Mouse (Mus musculus) left cerebral cortex, adult 8-10 months (tissue): ENCODE measurements around the gene Hsd17b3. TPM values are rescaled to one million over a fixed set of nuclear protein-coding genes. Genes with fewer than 3 reads are reported as not detected.
"Not testable (repeated sequence)": the region's sequence is repeated elsewhere in the genome, so short reads cannot be mapped to it uniquely, and the experiment has no call there.

Source experiments
- DNase-seq, 2 experiments: peaks; one replicate each; pipeline ENCODE4 v3.0.0; 2022; ENCODE audit warnings: low spot score in 2 of 2
- total RNA-seq, 4 experiments: library from RNA; stranded (reverse); gene quantifications; 2 replicates each; pipeline ENCODE4 v1.2.4; 2022

The Hsd17b3 gene
- total RNA-seq, 4 experiments from 2014 or later = not detected

DNA sequence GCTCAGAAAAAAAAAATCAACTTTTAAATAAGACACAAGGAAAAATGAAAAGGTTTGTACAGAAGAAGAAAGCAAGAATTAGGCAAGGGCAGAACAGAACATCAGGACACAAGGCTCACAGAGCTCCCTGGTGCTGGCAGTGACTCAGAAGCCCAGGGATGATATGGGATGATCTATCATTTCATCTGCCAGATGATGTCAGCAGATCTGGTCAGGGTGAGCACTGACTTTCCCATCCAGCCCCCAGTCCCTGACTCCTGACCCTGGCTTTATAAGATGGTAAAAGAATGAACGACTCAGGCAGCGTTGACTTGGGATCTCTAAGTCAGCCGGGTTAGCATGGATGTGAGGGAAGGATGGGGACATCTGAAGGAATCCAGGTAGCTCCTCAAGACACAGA, 5.7 kb downstream of the Hsd17b3 start:
- DNase-seq = no peak

DNA sequence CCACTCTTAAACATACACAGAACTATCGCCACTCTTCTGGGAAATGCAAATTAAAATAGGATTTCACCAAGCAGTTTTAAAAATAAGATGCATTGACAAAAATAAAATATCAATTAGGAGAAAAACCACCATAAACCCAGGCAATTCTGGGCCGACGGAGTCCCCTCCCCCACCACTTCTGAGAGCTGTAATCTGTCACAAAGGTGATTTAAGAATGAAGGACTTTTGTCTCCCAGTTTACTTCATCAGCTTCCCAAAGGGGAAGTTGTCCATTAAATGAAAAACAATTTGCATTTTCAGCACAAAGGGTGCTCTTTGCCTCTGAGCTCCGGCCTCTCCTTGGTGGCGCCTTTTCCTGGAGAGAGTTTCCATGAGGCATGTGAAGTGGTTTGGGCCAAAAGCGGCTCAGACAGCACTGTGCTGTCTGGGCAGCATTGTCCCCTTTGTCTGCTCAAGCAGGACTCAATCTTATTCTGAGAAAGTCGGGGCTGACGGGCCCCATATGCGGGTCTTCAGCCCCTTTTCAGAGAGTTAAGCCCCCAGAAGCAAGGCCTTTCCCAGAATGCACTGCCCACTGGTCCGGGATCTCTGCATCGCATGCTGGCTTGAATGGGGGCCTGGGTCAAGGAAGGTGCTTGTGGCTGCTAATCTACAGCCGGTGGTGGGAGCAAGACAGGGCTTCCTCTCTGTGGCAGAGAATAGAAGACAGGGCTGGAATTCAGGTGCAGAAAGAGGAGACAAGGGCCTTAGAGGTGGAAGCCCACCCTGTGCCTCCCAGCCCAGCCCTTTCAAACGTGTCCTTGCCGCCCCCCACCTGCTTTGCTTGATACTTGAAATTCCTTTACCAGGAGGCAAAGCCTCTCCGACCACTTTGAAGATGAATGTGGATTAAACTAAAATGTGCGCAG, 7.8 kb downstream of the Hsd17b3 start:
- DNase-seq = no peak

DNA sequence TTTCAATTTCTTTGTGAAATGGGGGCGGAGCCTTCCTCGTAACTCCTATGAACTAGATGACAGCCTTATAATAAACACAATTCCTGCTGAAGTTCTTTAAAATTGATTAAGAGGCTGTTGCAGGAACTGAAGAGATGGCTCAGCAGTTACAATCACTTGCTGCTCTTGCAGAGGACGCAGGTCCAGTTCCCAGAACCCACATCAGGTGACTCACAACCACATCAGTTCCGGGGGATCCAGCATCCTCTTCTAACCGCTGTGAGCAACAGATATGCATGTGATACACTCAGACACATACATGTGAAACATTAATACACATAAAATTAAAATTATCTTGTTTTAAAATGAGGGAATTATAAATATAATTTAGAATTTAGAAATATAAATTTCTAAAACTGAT, 11.4 kb downstream of the Hsd17b3 start:
- no peak for DNase-seq

DNA sequence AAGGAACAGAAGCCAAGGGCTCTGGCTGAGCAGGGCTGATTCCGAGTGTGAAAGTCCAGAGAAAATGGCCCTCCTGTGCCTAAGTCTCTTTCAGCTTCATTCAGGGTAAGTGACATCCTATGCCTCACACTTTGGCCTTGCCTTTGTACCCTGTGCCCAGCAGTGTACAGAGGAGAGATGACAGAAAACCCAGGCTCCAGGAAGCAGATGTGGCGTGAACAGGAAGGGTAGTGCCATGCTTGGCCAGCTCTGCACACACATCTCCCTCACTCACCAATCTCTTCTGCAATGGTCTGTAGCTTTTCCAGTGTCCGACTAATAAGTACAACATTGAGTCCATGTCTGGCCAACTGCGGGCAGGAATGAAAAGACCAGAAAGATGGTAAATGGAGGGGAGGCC, 13.0 kb downstream of the Hsd17b3 start:
- DNase-seq = no peak

DNA sequence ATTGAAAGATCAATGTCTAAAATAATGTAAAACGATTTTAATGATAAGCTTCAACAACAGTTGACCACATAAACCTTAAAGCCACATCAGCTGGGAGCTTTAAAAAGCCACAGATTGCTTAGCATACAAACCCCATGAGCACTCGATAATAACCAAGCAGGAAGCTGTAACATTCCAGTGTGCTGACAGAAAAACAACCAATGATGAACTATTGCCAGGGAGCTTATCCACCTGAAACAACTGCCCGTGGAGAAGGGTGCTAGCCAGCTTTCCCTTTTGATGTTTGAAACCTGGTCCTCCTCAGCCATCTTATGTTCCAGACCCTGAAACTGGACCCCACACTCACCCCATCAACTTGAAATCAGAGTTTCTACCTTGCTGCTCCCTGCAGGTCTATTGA, 22.4 kb downstream of the Hsd17b3 start:
- no peak for DNase-seq

DNA sequence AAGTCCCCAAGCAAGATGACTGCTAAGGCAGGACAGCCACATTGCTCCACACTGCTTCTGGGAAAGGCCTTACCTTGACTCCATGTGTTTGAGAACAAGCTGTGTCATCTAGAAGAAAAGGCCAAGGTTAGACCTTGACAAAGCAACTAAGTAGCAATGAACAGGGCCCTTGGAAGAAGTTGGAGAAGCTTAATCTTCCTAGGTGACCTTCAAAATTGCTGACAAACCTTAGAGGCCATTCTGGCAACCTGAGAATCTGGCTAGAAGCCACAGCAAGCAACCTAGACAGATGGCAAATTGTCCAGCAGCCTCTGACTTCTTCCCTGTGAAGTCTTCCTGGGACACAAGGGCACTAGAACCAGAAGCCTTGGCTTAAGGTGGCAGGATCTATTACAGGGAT, 24.8 kb downstream of the Hsd17b3 start:
- no peak for DNase-seq

DNA sequence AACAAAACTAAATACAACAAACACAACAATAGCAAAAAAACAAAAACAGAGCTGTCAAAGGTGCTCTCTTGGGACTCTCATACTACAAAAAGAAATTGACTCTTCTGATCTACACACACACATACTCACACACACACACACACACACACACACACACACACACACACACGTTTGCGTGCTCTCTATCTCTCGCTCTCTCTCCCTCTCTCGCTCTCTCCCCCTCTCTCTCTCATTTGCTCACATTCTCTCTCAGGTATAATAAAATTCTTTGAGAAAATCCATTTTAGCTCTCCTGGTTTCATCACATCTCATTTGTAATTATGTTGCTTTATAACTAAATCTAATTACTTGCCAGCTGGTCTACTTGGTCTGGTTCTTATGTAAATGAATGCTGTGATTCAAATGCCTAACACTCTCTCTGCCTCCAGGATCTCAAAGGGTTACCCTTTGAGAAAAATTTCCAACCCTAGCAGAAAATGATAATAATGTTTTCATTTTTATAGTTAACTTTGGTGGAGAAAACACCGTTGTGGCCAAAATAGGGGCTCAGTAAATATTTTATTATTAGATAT, 28.0 kb downstream of the Hsd17b3 start:
- DNase-seq = no peak

DNA sequence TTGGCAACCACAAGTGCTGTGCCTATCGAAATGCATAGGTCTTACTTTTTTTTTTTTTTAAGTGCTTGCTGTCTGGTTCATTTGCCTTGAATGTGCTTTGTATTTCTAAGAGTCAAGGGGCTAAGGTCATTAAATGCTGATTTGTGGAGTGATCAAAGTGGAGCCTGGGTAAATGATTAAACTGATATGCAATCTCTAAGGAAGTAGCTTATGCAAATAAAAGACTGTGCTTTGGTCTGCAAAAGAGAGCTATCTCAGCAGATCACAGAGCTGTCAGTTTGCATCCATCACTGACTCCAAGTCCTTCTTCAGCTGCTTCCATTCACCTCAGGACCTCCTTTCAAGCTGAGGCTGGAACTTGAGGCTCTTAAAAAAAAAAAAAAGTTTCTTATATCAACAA, 35.1 kb downstream of the Hsd17b3 start:
- DNase-seq = no peak

DNA sequence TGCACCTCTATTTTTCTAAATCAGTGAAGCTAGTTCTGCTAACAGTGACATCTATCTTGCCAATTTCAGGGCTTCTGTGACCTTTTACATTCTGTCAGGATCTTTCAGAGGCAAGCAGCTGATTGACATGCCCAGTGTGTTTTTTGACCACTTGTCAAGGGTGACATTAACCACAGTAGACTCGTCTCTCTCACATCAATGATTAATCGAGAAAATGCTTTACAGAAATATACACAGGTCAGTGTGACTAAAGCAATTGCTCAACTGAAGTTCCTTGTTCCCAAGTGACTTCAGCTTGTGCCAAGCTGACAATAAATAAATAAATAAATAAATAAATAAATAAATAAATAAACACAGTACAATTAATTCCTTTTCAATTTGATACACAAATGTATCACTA, 36.7 kb downstream of the Hsd17b3 start:
- not testable (repeated sequence) for DNase-seq

DNA sequence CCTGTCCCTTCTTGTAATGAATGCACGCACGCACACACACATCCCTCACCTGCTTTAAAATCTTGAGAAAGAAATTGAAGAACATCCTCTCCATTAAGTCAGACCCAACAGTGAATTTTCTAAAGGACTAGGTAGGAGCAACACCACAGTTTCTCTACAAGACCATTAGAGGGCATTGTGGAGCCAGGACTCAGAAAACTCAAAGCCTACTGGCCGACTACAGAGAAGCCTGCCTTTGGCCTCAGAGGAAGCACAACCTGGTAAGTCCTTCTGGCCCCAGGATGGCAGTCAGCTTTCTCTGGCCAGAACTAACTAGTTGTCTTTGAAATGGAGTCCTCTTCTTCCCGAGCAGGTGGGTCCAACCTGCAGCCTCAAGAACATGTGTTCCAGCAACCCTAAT, 38.1 kb downstream of the Hsd17b3 start:
- no peak for DNase-seq

DNA sequence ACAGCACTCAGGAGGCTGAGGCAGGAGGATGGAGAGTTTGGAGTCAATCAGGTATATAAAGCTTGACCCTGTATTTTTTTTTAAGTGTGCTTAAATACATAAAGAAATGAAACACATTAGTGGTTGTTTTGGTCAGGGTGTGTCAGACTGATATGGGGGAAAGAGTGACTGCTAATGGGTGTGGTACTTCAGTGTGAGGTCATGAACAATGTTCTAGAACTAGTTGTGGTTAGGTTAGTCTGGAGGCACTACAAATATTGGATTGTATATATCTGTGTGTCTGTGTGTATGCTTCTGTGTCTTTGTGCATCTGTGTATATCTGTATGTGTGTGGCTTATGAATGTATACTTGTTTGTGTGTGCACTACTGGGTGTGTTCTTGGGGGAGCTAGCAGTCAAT, 39.5 kb downstream of the Hsd17b3 start:
- no peak for DNase-seq

DNA sequence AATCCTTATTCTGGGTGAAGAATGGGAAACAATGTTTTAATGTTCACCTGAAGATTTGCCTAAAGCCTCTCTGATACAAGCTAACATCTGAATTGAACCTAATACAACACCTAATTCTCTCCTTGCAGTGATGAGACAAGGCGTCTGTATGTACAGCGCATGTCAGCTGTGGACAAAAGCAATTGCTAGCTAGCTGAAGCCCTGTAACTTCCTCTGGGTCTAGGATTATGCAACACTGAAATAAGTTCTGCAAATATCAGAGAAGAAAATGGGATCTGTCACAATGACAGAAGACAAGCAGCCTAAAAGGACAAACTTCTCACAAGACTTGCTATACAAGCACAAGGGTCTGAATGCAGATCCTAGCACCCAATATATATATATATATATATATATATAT, 40.6 kb downstream of the Hsd17b3 start:
- no peak for DNase-seq

DNA sequence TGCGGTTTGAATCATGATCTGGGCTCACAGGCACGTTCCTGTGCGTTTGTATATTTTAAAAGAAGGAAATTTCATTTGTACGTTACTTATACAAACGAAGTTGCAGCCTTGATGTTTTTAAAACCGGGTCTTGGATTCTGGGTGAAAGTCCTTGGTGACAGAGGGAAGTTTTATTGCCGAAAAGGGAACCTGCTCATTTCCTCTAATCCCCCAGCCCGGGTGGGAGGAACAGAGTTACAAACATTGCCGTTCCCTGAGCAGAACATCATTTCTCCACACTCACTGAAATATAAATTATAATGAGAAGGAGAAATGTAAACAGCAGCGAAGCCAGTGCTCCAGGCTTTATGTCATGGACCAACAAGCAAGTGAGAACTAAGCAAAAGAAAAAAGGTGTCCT, 49.1 kb downstream of the Hsd17b3 start:
- DNase-seq = no peak

DNA sequence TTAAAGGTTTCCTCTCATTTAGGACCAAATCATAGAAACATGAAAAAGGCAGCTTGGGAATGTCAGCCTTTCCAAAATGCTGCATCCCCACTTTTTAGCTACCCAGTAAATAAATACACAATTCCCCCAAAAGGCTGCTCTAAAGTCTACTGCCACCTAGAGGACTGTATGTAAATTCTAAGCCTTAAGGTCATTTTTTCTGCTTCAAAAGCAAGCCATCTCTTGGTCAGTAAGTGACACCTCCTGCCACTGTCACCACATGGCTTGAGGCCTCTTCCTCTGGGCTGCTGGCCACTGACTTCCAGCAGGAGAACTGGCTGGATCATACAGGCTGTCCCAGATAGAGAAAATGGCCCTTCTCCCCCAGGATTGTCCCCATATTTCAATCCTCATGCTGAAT, 50.9 kb downstream of the Hsd17b3 start:
- DNase-seq = no peak

DNA sequence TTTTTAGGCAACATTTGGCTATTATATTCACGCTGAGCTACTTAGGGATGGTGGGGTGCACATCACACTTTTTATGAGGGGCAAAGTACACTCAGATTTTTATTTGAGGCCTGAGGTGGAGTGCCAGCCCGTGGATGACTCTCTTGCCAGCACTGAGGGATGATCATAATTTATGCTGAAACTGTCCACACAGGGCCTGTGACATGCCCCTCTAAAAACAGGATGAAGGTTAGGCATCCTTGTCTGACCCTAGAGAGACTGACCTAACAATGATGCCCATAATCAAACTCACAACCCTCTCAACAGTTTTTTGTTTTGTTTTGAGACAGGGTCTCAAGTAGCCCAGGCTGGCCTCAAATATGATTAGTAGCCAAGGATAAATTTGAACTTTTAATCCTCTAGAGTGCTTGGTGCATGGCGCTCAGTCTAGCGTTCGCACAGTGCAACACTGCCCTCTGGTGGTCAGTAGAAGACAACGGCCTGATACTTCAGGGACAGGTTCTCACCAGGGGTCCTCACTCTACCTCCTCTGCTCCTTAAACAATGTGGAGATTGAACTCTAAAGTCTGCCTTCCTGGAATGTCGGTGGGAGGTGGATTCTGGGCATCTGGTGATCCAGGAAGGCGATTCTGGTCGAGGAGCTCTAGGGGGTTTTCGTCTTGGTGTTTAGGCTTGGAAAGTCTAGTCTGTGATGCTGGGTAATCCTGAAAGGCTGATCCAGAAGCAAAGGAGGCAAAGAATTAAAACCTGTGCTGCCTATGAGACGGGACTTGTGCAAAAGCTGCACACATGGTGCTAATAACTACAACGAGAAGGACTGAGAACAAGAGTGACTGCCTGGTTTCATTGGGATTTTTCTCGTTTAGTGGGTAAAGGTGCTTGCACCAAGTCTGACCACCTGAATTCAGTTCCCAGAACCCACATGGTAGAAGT, 52.7 kb downstream of the Hsd17b3 start:
- peak in 1 of 2 experiments; percentile 35 for DNase-seq

DNA sequence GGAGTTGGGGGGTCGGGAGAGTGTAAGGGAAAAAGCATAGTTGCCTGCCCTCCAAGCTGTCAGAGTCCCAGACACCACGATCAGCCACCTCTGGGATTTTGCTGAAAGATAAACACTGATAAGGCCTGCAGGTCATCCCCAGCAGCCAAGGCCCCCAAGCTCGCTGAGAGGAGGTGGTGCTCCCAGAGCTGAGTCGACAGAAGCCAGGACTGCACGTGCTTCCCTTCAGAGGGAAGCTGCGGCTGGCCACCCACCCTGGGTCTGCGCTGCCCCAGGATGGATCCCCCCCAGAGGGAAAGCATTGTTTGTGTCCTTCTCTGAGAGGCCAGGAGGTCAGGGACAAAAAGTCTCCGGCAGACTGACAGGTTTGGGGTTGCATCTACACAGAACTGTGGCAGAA, 54.0 kb downstream of the Hsd17b3 start:
- DNase-seq = no peak

DNA sequence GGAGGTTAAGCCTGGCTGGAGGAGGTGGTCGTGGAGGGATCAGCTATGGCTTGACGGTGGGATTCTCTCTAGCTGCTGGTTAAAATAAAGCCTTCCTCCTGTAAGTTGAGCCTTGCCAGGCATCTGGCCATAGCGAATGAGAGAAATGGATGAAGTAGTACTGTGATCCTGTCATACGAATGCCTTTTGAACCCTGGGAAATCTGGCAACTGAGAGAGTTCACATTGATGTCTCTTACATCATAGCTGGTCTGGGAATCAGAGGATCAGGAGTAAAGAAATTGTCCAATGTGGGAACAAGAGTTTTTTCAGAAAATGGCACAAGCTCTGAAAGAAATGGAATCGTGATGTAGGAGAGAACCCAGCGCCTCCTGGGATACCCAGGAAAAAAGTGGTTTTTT, 55.1 kb downstream of the Hsd17b3 start:
- no peak for DNase-seq

DNA sequence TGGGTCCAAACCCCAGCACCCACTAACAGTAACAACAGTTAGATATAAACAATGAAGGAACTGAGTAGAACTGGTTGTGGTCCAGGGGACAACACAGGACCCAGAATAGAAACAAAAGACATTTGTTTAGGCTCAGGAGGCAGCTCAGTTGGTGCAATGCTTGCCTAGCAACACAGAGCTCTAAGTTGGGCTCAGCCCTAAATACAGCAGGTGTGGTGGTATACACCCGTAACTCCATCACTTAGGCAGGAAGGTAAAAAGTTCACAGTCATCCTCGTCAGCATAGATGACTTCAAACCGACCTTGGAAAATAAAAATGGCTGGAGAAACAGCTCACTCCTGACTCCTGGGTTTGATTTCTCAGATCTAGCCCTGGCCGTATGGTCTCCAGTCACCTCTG, 55.8 kb downstream of the Hsd17b3 start:
- no peak for DNase-seq

DNA sequence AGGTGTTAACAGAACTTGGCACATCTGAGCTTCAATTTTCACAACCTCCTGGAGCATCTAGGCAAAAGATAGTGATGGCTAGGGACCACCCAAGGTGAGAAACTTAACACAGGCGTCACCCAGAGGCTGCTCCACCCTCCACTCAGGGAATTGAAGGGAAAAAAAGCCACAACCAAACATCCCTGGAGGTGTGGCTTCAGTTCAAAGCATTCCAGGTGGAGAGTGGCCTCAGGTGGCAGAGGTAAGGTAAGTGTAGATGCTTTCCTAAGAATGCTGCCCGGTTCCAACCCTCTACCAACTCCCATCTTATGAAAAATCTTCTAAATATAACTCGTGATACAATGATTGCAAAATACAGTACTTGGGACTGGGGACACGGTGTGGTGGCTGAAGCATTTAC, 57.8 kb downstream of the Hsd17b3 start:
- no peak for DNase-seq

DNA sequence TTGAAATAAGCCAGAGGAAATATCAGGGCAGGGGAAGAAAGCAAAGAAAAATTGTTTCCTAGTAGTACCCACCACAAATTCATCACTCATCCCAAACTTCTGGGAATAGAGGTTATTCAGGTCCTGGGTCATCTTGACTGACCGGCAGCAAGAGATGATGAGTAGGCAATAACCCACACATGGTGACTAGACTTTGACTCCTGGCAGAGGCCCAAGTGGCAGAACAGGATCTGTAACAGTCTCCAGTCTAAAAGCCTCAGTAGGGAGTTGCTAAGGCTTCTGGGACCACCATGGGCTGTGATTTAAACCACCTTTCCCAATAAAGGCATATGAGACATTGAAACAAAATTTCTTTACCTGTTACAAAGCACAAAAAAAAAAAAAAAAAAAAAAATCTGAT, 58.2 kb downstream of the Hsd17b3 start:
- no peak for DNase-seq

DNA sequence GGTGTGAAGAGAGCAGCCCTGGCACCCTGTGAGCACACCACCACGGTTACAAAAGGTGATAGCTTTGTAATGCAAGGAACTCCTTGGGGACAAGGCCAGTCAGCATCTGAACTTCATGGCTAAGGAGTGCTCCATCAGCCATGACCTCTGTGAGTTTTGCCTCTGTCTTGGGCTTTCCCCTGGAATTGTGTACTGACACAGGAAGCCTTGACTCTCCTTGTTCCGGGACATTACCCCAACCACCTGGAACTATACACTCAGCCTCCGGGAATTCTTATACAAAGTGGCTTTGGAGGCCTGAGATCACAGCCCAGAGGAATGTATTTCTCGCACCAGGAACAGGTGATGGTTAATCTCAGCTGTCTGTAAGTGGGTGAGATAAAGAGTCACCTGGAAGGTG, 64.2 kb downstream of the Hsd17b3 start:
- no peak for DNase-seq
